Mouse (Mus musculus): Measurements from ENCODE around the gene Gli2.

Gene Gli2

DNA sequence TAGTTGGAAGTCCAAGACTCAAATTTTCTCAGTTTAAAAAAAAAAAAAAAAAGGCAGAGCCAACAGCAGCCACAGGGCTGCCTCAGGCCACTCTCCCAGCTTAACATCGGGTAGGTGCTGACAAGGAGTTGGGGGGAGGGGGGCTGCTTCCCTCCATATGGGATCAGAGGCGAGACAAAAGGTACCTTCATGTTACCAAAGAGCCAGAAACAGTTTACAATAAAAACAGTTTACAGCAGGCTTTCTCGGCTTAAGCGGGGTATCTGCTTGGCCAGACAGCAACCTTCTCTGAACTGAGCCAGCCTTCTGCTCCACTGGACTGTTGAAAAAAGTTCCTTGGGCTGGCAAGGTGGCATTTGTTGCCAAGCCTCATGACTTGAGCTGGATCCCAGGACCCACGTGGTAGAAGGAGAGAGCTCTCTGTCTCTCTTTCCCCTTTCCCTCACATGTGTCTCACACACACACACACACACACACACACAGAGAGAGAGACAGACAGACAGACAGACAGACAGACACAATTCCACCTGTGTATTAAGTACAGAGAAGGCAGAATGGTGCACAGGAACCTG, 113.1 kb downstream of the Gli2 start:
- no peak for DNase-seq

DNA sequence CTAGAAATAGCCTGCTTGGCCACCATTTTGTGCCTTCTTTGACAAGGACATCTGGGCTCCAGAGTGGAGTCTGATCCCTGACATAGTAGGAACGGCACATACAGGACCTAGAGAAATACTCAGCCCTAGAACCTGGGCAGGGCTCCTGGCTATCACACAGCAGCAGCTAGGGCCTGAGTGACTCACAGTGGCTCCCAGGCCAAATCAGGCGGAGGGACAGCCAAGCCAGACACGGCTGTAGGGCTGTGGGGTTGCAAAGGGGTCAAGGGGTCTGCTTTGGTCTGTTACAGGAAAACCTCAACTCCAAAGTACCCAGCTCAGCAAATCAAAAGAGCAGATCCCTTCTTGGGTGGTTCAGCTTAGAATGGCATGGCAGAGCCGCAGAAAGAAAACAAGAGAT, 115.2 kb downstream of the Gli2 start:
- DNase-seq: no peak

DNA sequence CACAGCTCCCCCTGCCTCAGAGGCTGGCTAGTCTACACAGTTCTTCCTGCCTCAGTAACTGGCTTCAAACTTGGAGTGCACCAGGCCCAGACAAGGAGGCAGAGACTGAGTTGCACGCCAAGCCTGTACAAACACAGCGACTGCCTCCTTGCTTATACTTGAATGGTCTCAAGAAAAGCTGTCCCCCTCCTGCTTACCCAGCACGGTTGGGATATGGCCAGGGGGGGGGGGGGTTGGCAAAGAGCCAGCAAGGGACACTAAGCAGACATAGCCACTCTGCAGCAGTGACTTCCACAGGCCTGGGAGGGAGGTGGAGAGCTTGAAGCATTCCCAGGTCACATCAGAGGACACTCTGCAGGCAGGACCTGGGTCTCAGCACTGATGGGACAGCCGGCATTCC, 117.3 kb downstream of the Gli2 start:
- DNase-seq: peak; percentile 51

- no peak for DNase-seq
Observed at GRCm38 (mm10) chr1:118935518-118935917, 117.9 kb downstream of the Gli2 start.

DNA sequence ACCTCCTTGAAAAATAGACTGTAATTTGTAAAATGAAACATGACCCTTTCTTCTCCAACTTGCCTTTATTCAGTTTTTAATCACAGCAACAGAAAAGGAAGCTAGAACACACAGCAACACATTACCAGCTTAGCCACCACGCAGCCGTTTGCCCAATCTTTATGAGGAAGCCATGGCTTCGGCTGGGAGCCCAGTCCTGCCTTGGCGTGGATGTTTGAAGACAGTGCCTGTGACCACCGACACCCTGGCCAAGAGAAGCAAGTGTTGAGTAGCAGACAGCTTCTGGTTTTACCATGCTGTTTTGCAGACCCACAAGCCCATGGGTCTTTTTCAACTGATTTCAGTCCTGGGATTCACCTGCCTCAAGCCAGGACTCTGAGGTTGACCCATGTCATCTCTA, 121.3 kb downstream of the Gli2 start:
- no peak for DNase-seq

DNA sequence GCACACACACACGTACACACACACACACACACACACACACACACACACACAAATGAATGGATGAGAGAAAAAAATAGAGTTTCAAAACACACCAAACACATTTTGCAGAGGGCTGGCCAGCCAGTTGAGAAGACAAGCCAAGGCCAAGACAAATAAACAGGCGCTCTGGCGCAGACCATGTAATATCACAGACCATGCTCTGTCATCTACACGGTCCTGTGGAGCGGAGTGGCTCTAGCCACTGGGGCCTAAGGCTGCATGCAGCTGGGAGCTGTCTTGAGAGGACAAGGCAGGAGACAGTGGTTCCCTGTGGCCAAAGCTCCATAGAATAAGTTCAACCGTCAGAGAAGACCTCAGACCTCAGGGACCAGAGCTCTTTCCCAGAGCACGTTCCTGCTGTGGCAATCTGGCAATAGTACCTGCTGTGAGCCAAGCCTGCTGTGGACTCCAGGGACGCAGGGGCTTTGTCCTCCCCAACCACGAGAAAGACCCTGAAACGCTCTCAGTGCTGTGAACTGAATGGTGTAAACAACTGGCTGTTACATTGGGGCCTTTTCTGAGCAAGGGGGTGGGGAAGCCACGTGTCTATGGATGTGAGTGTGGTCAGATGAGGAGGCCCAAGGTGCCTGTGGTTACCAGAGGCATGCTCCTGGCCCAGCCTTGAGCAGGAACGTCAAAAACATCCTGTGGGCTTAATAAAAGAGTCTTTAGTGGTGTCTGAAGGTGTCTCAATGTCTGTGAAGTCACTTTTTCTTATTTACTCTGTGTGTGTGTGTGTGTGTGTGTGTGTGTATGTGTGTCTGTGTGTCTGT, 125.7 kb downstream of the Gli2 start:
- DNase-seq: no peak

- no peak for DNase-seq
Observed at GRCm38 (mm10) chr1:118926556-118926955, 126.9 kb downstream of the Gli2 start.

- DNase-seq: no peak
Observed at GRCm38 (mm10) chr1:118922189-118922588, 131.2 kb downstream of the Gli2 start.

- DNase-seq: no peak
Observed at GRCm38 (mm10) chr1:118917520-118918220, 135.7 kb downstream of the Gli2 start.

- peak; percentile 61 for DNase-seq
Observed at GRCm38 (mm10) chr1:118916477-118917075, 136.8 kb downstream of the Gli2 start.

DNA sequence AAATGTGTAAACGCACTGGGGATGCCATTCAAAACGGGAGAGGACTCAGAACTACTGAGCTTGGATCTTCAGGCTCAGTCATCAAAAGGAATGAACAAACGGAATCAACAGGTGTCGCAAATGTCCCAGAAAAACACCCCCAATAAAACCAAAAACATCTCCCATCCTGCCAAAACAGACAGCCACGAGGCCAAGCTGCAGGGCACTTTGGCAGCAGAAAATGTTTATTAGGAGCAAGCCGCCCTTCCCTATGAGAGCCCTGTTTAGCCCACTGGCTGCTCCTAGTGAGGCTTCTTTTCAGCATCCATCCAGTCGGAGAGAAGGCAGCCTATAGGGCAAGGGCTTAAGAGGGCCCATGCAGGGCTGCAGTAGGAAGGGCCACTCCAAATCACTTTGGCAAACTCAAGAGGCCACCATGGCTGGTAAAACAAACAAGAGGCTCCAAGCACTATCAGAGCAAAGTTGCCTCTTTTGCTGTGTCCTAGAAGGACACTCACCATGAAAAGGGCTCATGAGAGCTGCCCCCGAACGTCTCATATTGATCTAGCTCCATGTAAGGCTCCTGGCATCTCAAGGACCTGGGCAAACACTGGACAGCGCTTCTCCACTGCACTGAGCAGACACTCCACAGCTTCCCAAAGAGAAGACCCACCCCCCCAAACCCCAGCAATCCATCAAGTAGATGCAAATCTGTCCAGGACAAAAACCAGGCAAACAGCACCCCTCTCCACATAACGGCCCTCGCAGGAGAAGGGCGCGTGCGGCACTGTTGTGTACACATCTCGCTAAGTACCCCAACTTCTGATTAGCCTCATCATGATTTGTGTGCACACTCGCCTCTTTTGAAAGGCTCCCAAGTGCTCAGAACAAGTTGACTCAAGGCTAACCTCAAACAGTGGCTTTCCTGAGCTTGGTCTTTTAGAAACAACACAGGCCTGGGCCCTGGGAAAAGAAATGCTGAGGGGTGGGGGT, 139.7 kb downstream of the Gli2 start:
- DNase-seq: no peak

DNA sequence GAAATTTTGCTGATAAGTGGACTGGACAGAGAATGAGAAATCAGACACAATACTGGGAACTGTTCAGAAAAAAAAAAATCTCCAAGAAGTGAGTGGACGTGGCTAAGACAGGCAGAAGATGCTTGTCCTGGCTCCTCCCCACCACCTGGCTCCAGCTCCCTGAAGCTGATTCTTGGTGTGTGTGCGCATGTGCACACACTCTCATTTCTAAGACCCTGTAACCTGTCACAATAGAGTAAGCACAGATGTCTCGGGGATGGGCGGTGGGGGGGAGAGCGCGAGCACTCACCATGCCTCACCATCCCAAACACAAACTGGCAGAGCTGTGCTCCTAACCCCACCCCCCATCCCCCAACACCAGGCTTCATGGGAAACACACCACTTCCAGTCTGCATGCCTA, 140.5 kb downstream of the Gli2 start:
- DNase-seq: peak; percentile 74

GRCm38 (mm10) chr1:118911427-118911727, 142.0 kb downstream of the Gli2 start:
- DNase-seq: no peak

DNA sequence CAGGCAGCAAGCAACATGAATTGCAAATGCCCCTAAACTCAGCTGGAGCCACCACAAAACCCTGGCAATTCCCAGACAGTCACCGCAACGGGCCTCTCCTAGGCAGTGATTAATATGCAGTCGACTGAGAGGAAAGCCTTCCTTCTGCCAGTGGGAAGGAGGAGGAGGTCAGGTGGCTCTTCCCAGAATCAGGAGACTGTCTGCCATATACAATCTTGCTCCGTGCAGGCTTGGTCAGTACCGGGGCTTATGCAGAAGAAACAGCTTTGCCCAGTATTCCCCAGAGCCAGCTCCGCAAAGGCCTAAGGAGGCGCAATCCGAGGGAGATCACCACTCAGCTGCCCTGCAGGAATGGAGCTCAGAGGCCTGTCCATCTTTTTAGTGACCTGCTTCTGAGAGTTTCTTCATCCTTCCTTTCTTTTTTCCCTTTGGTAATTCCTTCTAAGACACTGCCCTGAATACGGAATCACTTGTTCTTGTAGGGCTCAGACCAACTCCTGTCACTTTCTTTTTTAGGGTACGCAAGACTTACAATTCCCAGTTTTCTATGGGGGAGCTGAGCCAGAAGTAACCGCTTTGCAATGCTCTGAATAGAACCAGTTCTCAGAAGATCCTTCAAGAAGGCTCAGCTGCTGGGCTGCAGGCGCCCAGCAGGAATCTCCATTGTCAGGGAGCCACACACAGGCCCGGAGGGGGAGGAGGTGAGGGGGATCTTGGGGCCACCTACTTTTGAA, 142.6 kb downstream of the Gli2 start:
- DNase-seq: peak; percentile 72

DNA sequence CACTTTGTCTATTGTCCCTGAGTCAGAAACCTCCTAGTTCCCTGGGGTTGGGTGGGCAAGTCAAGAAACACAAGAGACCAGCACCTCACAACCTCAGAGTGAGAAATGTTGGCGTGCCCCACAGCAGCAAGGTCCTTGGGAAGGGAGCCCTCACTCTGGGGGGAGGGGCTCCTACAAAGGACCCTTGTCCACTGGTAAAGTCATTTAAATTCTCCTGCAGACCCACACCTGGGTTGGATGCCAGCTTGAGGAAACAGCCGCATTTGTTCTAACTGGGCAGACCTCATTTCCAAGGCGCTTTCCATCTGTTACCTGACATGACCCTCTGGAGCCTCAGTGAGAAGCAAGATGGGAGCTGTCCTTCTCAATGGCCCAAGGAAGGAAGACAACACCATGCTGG, 144.4 kb downstream of the Gli2 start:
- DNase-seq: no peak

GRCm38 (mm10) chr1:118907574-118907973, 145.8 kb downstream of the Gli2 start:
- no peak for DNase-seq

- DNase-seq: no peak
Observed at GRCm38 (mm10) chr1:118905319-118905718, 148.1 kb downstream of the Gli2 start.

- DNase-seq: no peak
Observed at GRCm38 (mm10) chr1:118904909-118905308, 148.5 kb downstream of the Gli2 start.

- DNase-seq: peak; percentile 53
Observed at GRCm38 (mm10) chr1:118904431-118904830, 149.0 kb downstream of the Gli2 start.

- no peak for DNase-seq
Observed at GRCm38 (mm10) chr1:118903742-118904141, 149.7 kb downstream of the Gli2 start.

DNA sequence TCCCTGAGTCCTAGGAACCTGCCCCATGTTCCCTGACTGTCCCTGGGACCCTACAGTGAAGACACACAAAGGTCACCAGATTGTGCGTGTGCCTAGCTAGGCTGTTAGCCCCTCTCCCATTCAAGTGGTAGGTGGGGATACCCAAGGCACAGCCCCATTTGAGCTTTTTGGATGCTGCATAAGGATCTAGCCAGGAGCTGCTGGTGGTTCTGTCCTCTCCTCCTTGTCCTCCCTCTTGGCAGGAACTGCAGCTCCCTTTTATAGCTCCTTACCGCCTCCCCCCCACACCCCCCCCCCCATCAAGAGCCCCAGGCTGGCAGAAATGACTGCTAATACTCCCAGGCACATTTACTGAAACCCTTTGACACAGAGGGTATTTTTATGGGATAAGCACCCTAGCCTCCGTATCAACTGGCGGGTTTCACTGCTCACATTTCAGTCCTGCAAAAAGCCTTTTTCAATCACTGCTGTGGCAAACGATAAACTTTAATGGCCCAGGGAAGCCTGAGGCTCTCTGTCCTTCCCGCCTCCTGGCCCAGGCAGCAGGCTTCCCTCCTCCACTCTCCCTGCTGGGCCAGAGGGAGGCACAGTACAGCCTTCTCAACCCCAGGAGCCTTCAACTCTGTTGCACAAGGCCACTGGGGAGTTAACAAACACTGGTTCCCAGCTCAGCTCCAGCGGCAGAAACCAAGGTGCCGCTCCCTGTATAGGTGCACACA, 151.4 kb downstream of the Gli2 start:
- DNase-seq: no peak

Measured in retina, postnatal 1 day (tissue).